Mouse (Mus musculus): ENCODE results near the gene Prr29.

Prr29 gene

DNA sequence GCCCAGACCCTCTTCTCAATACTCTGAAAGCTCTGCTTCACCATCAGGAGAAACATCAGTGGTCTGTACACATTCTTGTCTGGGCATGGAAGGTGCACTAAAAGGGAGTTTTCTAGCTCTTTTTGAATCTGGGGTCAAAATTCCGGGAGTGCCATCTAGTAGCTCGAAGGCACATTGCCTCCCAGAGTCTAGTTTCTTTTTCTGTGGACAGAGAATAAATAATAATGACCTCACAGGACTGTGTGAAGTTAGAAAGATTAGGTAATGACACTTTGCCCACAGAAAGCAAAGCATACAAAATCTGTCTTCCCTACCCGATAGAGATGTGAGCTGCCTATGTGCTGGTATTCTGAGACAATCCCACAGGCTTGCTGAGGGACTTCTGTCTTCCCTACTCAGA lies 45.2 kb downstream of the Prr29 start:
- DNase-seq (ENCODE audit: low spot score) = no peak

DNA sequence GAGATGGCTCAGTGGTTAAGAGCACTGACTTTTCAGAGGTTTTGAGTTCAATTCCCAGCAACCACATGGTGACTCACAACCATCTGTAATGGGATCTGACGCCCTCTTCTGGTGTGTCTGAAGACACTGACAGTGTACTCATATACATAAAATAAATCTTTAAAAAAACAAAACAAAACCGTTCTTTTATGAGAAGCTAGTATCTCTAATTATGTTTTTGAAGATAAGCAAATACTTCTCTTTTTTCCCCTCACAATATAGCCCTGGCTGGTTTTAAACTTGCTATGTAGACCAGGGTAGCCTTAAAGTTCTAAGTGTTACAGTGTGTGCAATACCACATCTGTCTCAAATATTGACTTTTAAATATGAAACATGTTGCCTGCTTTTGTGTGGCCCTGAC lies 45.9 kb downstream of the Prr29 start:
- DNase-seq (ENCODE audit: low spot score) = no peak

DNA sequence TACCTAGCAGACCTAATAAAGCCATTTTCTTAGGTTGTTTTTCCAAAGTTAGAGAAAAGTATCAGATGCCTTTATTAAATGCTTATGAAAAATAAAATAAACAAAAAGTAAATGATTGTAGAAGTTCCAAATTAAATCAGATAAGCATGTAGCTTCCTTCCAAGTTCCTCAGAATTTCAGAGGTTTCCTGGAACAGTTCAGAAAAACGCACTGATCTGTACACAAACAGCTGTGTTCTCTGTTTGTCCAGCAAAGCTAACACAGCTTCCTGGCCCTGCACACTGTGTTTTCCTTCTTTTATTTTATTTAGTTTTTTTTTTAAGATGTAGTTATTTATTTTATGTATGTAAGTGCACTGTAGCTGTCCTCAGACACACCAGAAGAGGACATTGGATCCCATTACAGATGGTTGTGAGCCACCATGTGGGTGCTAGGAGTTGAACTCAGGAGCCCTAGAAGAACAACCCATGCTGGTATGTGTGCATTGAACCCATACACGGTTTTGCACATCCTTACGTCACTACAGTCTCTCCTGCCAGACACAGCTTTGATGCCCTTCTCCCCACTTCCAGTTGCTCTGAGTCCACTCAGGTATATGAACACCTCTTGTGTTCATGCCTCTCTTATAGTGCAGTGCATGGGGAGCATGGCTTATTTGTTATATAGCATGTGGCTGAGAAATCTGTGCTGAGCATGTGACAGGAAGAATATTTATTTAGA lies 47.5 kb downstream of the Prr29 start:
- no peak for DNase-seq (ENCODE audit: low spot score)

GRCm38 (mm10) chr11:106416331-106416730 lies 51.1 kb downstream of the Prr29 start:
- DNase-seq (ENCODE audit: low spot score) = no peak

- DNase-seq (ENCODE audit: low spot score) = no peak
These were observed 52.6 kb downstream of the Prr29 start for GRCm38 (mm10) chr11:106417860-106418259.

DNA sequence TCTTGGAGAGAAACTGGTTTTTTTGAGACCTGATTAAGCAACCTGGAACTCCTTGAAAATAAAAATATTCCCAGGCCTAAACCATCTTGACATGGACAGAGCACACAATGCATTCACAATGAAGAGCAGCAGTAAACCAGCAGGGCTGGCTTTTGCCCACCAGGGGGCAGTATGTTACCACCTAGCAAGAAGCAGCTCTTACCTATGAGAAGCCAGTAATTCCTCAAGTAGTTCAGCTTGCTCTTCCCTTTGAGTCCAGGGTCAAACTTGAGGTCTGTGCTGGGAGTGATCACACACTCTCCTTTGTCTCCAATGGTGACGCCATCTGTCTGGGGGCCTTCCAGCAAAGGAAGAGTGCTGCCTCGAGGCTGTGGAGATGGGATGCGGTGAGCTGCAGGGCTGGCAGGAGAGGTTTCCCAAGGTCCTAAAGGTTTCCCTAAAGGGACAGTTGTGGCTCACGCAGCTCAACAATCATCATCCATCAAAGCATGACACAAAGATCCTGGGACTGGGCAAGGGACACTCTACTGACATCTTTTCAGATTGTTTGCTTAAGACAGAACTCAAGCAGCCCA lies 53.4 kb downstream of the Prr29 start:
- DNase-seq (ENCODE audit: low spot score) = peak; percentile 74

DNA sequence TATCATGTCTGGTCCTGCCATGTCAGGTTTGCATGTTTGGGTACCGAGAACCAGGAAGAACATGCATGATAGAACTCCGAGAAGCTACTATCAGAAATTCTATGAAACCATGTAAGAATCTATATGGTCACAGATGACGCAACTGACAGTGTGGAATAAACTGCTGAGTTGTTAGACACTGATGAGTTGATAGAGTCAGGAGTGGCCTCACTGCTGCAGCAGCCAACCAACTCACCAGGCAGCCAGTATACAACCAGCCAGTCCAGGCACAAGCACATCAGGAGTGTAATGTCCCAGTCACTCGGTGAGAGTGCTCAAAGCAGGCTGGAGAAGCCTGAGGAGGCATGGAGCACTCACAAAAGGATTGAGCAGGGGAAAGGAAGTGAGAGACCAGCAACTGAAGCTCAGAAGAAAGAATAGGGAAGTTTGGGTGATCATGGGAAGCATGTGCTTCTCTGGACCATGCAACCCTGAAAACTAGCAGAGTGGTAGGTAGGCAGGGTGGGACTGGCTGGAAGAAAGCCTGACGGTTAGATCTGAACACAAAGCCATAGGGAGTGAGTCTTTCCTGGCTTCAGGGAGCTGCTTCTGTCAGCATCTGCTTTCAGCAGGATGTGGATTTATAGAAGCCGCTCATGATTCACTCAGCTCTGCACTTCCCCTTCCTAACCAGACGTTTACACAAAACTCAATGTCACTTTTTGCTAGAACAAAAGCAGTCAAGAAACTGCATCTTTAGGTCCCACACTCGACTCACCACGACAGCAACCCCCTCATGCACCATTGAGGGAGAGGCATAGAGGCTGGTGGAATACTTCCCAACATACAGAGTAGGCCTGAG lies 54.2 kb downstream of the Prr29 start:
- DNase-seq (ENCODE audit: low spot score) = no peak

- DNase-seq (ENCODE audit: low spot score) = no peak
These were observed 59.9 kb downstream of the Prr29 start for GRCm38 (mm10) chr11:106425201-106425600.

- no peak for DNase-seq (ENCODE audit: low spot score)
These were observed 61.2 kb downstream of the Prr29 start for GRCm38 (mm10) chr11:106426447-106426846.

Measured in spleen, adult 12 weeks (tissue).